Mouse (Mus musculus): Measurements from ENCODE around the gene Il1r1. TPM values are rescaled to one million over a fixed set of nuclear protein-coding genes. Genes with fewer than 3 reads are reported as not detected.
"Not testable (repeated sequence)": the region's sequence is repeated elsewhere in the genome, so short reads cannot be mapped to it uniquely, and the experiment has no call there.

Il1r1 gene
- polyA plus RNA-seq, 1 experiment from 2014 or later, result 0.78 TPM

DNA sequence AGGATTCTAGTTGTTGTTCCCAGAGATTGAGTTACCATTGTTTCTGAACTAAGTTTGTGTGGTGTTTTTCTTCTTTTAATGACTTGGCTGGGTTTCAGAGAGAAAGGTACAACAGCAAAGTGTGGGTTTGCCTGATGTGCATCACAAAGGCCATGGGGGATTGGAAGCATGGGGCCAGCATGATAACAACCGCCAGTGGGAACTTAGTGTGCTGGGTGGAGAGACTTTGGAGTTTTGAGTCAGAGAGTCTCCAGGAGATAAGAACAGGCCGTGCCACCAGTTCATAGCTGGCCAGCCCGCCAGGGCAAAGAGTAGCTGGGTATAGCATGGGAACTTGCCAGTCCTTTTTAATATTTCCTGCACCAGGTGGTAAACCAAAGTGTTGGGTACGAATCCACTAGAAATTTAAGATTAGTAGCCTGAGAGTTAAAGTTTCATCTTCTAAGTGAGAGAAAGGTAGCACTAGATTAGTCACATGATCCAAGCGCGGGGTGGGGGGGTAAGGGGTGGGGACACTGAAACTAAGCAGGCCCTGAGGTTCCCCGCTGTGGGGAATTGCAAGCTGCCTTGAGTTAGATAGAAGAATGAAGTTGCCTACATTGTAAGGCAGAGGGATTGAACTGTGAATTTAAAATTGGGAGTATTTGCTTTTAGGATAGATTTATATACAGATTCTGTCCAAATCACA lies 78.4 kb downstream of the Il1r1 start:
- Histone ChIP-seq H3K27me3 (no peaks in the 10 kb centered on the region), H3K9me3 (no peaks in the 10 kb centered on the region), H3K4me1 (replicated peaks) (no peaks in the 10 kb centered on the region), H3K4me2 (no peak overlapping the region), H3K4me3 (no peak overlapping the region), H3K27ac (replicated peaks) (no peak overlapping the region), H3K9ac (no peak overlapping the region), H3K36me3 (no peaks in the 10 kb centered on the region)
- 66% methylated on average over 7 of the region's 7 CpGs for whole genome bisulfite sequencing
- ATAC-seq (ENCODE audit: low FRiP score, low read depth), result no peak

GRCm38 (mm10) chr1:40304321-40304720 lies 79.4 kb downstream of the Il1r1 start:
- not testable (repeated sequence) for H3K27ac ChIP-seq (replicated peaks); H3K27me3 ChIP-seq; H3K4me2 ChIP-seq; H3K36me3 ChIP-seq; H3K9ac ChIP-seq; H3K9me3 ChIP-seq; H3K4me3 ChIP-seq; ATAC-seq (ENCODE audit: low FRiP score, low read depth); H3K4me1 ChIP-seq (replicated peaks)
- 75% methylated on average over 4 of the region's 4 CpGs for WGBS

- no peak overlapping the region for H3K4me2 ChIP-seq
- WGBS, result 75% methylated on average over 2 of the region's 2 CpGs
- no peaks in the 10 kb centered on the region for H3K4me1 ChIP-seq (replicated peaks)
- no peaks in the 10 kb centered on the region for H3K36me3 ChIP-seq
- H3K9me3 ChIP-seq, result no peaks in the 10 kb centered on the region
- H3K27me3 ChIP-seq, result no peaks in the 10 kb centered on the region
- H3K27ac ChIP-seq (replicated peaks), result no peak overlapping the region
- no peak overlapping the region for H3K4me3 ChIP-seq
- ATAC-seq (ENCODE audit: low FRiP score, low read depth), result no peak
- no peak overlapping the region for H3K9ac ChIP-seq
Measured at GRCm38 (mm10) chr1:40306111-40306510, 81.2 kb downstream of the Il1r1 start.

GRCm38 (mm10) chr1:40311123-40311522 lies 86.2 kb downstream of the Il1r1 start:
- H3K27ac ChIP-seq (replicated peaks), result no peak overlapping the region
- no peaks in the 10 kb centered on the region for H3K9me3 ChIP-seq
- H3K4me2 ChIP-seq, result no peak overlapping the region
- H3K27me3 ChIP-seq, result no peaks in the 10 kb centered on the region
- H3K36me3 ChIP-seq, result no peaks in the 10 kb centered on the region
- no peak overlapping the region for H3K4me3 ChIP-seq
- WGBS, result 85% methylated on average over 3 of the region's 3 CpGs
- no peak for ATAC-seq (ENCODE audit: low FRiP score, low read depth)
- H3K9ac ChIP-seq, result no peak overlapping the region
- H3K4me1 ChIP-seq (replicated peaks), result no peaks in the 10 kb centered on the region

GRCm38 (mm10) chr1:40311625-40312024 lies 86.7 kb downstream of the Il1r1 start:
- no peak overlapping the region for H3K4me2 ChIP-seq
- no peaks in the 10 kb centered on the region for H3K4me1 ChIP-seq (replicated peaks)
- WGBS, result 80% methylated on average over 2 of the region's 2 CpGs
- no peaks in the 10 kb centered on the region for H3K27me3 ChIP-seq
- no peak overlapping the region for H3K9ac ChIP-seq
- no peaks in the 10 kb centered on the region for H3K9me3 ChIP-seq
- H3K4me3 ChIP-seq, result no peak overlapping the region
- no peak for ATAC-seq (ENCODE audit: low FRiP score, low read depth)
- H3K36me3 ChIP-seq, result no peaks in the 10 kb centered on the region
- H3K27ac ChIP-seq (replicated peaks), result no peak overlapping the region

DNA sequence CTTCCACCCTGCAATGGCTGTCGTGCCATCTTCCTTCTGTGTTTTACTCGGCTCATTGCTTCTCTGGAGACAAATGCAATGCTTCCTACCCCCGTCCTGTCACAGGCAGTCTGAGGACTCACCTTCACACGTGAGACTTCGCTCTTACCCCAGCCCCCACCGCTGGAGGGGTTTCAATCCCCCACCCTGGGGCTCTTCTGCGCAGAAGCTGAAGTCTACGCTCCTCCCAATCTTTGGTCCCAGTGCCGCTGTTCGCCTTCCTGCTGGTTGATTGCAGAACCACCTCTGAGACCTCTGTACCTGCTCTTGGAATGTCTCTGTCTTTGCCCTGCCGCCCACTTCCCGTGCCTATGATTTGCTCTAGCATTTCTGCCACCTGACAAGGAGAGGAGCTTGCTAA lies 89.1 kb downstream of the Il1r1 start:
- no peak overlapping the region for H3K4me2 ChIP-seq
- H3K27ac ChIP-seq (replicated peaks), result no peak overlapping the region
- H3K27me3 ChIP-seq, result no peaks in the 10 kb centered on the region
- no peaks in the 10 kb centered on the region for H3K4me1 ChIP-seq (replicated peaks)
- H3K9me3 ChIP-seq, result no peaks in the 10 kb centered on the region
- WGBS, result 81% methylated on average over 12 of the region's 12 CpGs
- no peak overlapping the region for H3K9ac ChIP-seq
- ATAC-seq (ENCODE audit: low FRiP score, low read depth), result no peak
- no peak overlapping the region for H3K4me3 ChIP-seq
- H3K36me3 ChIP-seq, result no peaks in the 10 kb centered on the region

DNA sequence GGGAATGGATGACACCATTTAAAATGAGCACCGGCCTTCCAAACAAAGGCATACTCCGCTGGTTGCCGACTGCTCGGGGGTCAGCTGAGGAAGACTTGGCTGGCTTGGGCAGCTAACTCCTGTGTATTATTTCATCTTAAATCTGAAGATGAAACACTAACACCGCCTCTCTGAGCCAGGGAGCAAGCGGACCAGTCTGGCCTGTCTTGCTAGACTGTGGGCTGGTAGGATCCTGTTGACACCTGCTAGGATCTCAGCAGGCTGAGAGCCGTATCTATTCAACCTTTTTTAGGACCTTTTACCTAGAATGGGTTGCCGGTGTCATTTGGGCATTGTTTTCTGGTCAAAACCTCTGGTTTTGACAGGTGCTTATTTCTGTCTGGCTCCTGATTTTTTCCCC lies 92.8 kb downstream of the Il1r1 start:
- H3K27me3 ChIP-seq, result no peaks in the 10 kb centered on the region
- H3K9me3 ChIP-seq, result no peaks in the 10 kb centered on the region
- H3K4me2 ChIP-seq, result no peak overlapping the region
- H3K9ac ChIP-seq, result no peak overlapping the region
- 92% methylated on average over 8 of the region's 8 CpGs for WGBS
- H3K27ac ChIP-seq (replicated peaks), result no peak overlapping the region
- no peak overlapping the region for H3K4me3 ChIP-seq
- H3K4me1 ChIP-seq (replicated peaks), result no peaks in the 10 kb centered on the region
- no peaks in the 10 kb centered on the region for H3K36me3 ChIP-seq
- no peak for ATAC-seq (ENCODE audit: low FRiP score, low read depth)

GRCm38 (mm10) chr1:40321824-40322223 lies 96.9 kb downstream of the Il1r1 start:
- Histone ChIP-seq H3K9ac (no peak overlapping the region), H3K4me2 (no peak overlapping the region), H3K4me1 (replicated peaks) (peaks cover 12% of the 10 kb centered on the region), H3K27ac (replicated peaks) (no peak overlapping the region), H3K36me3 (no peaks in the 10 kb centered on the region), H3K27me3 (peaks cover 25% of the 10 kb centered on the region), H3K4me3 (no peak overlapping the region), H3K9me3 (no peaks in the 10 kb centered on the region)
- no peak for ATAC-seq (ENCODE audit: low FRiP score, low read depth)
- WGBS, result 81% methylated on average over 6 of the region's 6 CpGs

- H3K27me3 ChIP-seq, result peaks cover 30% of the 10 kb centered on the region
- no peak overlapping the region for H3K4me3 ChIP-seq
- H3K27ac ChIP-seq (replicated peaks), result no peak overlapping the region
- H3K9me3 ChIP-seq, result no peaks in the 10 kb centered on the region
- ATAC-seq (ENCODE audit: low FRiP score, low read depth), result no peak
- no peak overlapping the region for H3K9ac ChIP-seq
- H3K36me3 ChIP-seq, result no peaks in the 10 kb centered on the region
- 90% methylated on average over 3 of the region's 3 CpGs for WGBS
- no peak overlapping the region for H3K4me2 ChIP-seq
- H3K4me1 ChIP-seq (replicated peaks), result peaks cover 12% of the 10 kb centered on the region
Measured at GRCm38 (mm10) chr1:40322543-40322942, 97.7 kb downstream of the Il1r1 start.

GRCm38 (mm10) chr1:40324457-40324856 lies 99.6 kb downstream of the Il1r1 start, which contains the start of gene Il1rl2:
TSS of gene Il1rl2 (plus strand) at chr1:40324610.
- H3K4me3 ChIP-seq, result peak within 1 kb of the TSS; percentile 42
- H3K27ac ChIP-seq (replicated peaks), result no peak within 1 kb of the TSS
- WGBS, result 49% methylated on average over 6 of the region's 6 CpGs
- H3K4me2 ChIP-seq, result peak within 1 kb of the TSS; percentile 93
- peaks cover 12% of the 10 kb centered on the region for H3K4me1 ChIP-seq (replicated peaks)
- H3K36me3 ChIP-seq, result no peaks in the 10 kb centered on the region
- H3K27me3 ChIP-seq, result peaks cover 34% of the 10 kb centered on the region
- H3K9ac ChIP-seq, result peak within 1 kb of the TSS; percentile 22; the same call in 1 of the 2 replicates
- ATAC-seq (ENCODE audit: low FRiP score, low read depth), result no peak
- H3K9me3 ChIP-seq, result no peaks in the 10 kb centered on the region

GRCm38 (mm10) chr1:40324955-40325702 lies 100.2 kb downstream of the Il1r1 start:
- no peak overlapping the region for H3K27ac ChIP-seq (replicated peaks)
- peaks cover 34% of the 10 kb centered on the region for H3K27me3 ChIP-seq
- ATAC-seq (ENCODE audit: low FRiP score, low read depth), result no peak
- 9% methylated on average over 22 of the region's 22 CpGs for WGBS
- H3K36me3 ChIP-seq, result no peaks in the 10 kb centered on the region
- peak overlapping the region; percentile 22; the same call in 1 of the 2 replicates for H3K9ac ChIP-seq
- peak overlapping the region; percentile 42 for H3K4me3 ChIP-seq
- H3K9me3 ChIP-seq, result no peaks in the 10 kb centered on the region
- H3K4me2 ChIP-seq, result peak overlapping the region; percentile 93
- H3K4me1 ChIP-seq (replicated peaks), result peaks cover 12% of the 10 kb centered on the region

DNA sequence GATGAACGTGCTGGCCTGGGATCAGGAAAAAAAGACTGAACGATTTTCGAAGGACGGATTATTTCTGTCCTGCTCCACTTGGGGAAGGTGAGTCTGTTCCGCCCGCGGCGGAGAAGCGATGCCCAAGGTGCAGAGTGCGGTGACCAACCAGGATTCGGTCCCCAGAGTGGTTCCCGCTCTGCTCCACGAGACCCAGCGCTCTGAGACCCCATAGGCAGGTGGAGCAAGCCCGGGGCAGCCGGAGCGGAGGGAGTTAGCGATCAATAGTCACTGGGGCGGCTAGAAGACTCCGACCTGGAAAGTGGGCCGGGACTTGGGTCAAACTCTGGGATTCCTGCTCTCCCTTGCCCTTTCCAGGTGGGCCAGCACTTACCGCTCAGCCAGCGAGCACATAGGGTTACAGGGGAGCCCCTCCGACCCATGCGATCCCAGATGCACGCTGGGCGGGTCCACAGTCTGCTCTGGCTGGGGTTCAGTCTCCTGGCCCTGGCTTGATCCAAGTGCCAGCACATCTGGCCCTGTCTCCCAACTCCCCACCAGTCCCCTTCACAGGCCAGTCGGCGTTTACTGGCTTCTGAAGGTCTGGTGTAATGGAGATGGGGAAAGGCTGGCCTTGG lies 100.9 kb downstream of the Il1r1 start:
- Histone ChIP-seq H3K27ac (replicated peaks) (no peak overlapping the region), H3K36me3 (no peaks in the 10 kb centered on the region), H3K4me1 (replicated peaks) (peaks cover 12% of the 10 kb centered on the region), H3K4me2 (peak overlapping the region; percentile 93), H3K9me3 (no peaks in the 10 kb centered on the region), H3K9ac (peak overlapping the region; percentile 22; the same call in 1 of the 2 replicates), H3K27me3 (peaks cover 34% of the 10 kb centered on the region), H3K4me3 (peak overlapping the region; percentile 42)
- 3% methylated on average over 29 of the region's 29 CpGs for WGBS
- no peak for ATAC-seq (ENCODE audit: low FRiP score, low read depth)

All from hindbrain, embryonic 15.5 days (tissue).